Mouse (Mus musculus): ENCODE measurements around the gene Lmo4.

GRCm38 (mm10) chr3:144170539-144170938 is 34.5 kb downstream of the Lmo4 start:
- TF ChIP-seq CTCF (IDR thresholded peaks at IDR 0.05; ENCODE audit: insufficient read depth, low read depth, low read length) (no peak), POLR2A (IDR thresholded peaks at IDR 0.05; ENCODE audit: insufficient read depth, low read depth, low read length) (no peak)
